Mouse (Mus musculus) adrenal gland, postnatal 14 days (tissue): ENCODE data around the gene Dynll1. TPM values are rescaled to one million over a fixed set of nuclear protein-coding genes. Genes with fewer than 3 reads are reported as not detected.
"Not testable (repeated sequence)": the region's sequence is repeated elsewhere in the genome, so short reads cannot be mapped to it uniquely, and the experiment has no call there.

ENCODE experiments used
- DNase-seq: peaks from one replicate; pipeline ENCODE4 v3.0.0; 2021; ENCODE audit warnings: mixed read lengths
- total RNA-seq: library from RNA; stranded (reverse); gene quantifications from 2 replicates; pipeline ENCODE4 v1.2.3, GENCODE M21; 2021

The Dynll1 gene
- total RNA-seq, 1 experiment from 2014 or later, result 320 TPM

- DNase-seq, result no peak
Measured at GRCm38 (mm10) chr5:115312816-115313667, 12.2 kb upstream of the Dynll1 start.

GRCm38 (mm10) chr5:115312354-115312753 is 11.6 kb upstream of the Dynll1 start:
- no peak for DNase-seq

GRCm38 (mm10) chr5:115302190-115302589 is 1.4 kb upstream of the Dynll1 start:
- not testable (repeated sequence) for DNase-seq

- no peak for DNase-seq
Measured at GRCm38 (mm10) chr5:115301615-115302014, 816 bp upstream of the Dynll1 start.

- peak; percentile 69 for DNase-seq
Measured at GRCm38 (mm10) chr5:115300035-115300744, 609 bp downstream of the Dynll1 start.

- no peak for DNase-seq
Measured at GRCm38 (mm10) chr5:115296347-115296746, 4.5 kb downstream of the Dynll1 start.

GRCm38 (mm10) chr5:115294173-115294572 is 6.6 kb downstream of the Dynll1 start:
- no peak for DNase-seq

GRCm38 (mm10) chr5:115284735-115285134 is 16.1 kb downstream of the Dynll1 start:
- DNase-seq, result peak; percentile 35

- peak; percentile 47 for DNase-seq
Measured at GRCm38 (mm10) chr5:115280050-115280687, 20.6 kb downstream of the Dynll1 start.

- DNase-seq, result peak; percentile 94
Measured at GRCm38 (mm10) chr5:115279226-115280049, 21.4 kb downstream of the Dynll1 start, which contains the start of gene Coq5. TSS of gene Coq5 (plus strand) at chr5:115279666.

- DNase-seq, result no peak
Measured at GRCm38 (mm10) chr5:115278785-115279184, 22.0 kb downstream of the Dynll1 start.

- no peak for DNase-seq
Measured at GRCm38 (mm10) chr5:115278053-115278452, 22.7 kb downstream of the Dynll1 start.

GRCm38 (mm10) chr5:115275998-115276397 is 24.8 kb downstream of the Dynll1 start:
- peak; percentile 41 for DNase-seq

- peak; percentile 49 for DNase-seq
Measured at GRCm38 (mm10) chr5:115274771-115275170, 26.0 kb downstream of the Dynll1 start.

GRCm38 (mm10) chr5:115274353-115274752 is 26.4 kb downstream of the Dynll1 start:
- no peak for DNase-seq

GRCm38 (mm10) chr5:115273549-115274135 is 27.2 kb downstream of the Dynll1 start:
- DNase-seq, result no peak

- peak; percentile 97 for DNase-seq
Measured at GRCm38 (mm10) chr5:115272812-115273548, 27.8 kb downstream of the Dynll1 start, which contains the start of gene Rnf10. TSS of gene Rnf10 (minus strand) at chr5:115272898.

- DNase-seq, result peak; percentile 67
Measured at GRCm38 (mm10) chr5:115271931-115272811, 28.6 kb downstream of the Dynll1 start.

GRCm38 (mm10) chr5:115269969-115270368 is 30.8 kb downstream of the Dynll1 start:
- no peak for DNase-seq

GRCm38 (mm10) chr5:115268266-115268665 is 32.5 kb downstream of the Dynll1 start:
- no peak for DNase-seq
